Mouse (Mus musculus) G1E (cell line): ENCODE measurements at regions not wholly inside any gene's neighbourhood (a gene's known extent, or its start where the extent isn't known, plus 50 kb on each side); places are given as distances from the start of the nearest gene placed in this dataset.

Experiments
- CTCF ChIP-seq: IDR thresholded peaks from 2 replicates; pipeline ENCODE4 v1.5.1; 2012; ENCODE audit warnings: low read depth, low read length, inconsistent platforms, mixed read lengths
- POLR2AphosphoS5 ChIP-seq: IDR thresholded peaks from 2 replicates; pipeline ENCODE4 v1.6.1; 2012; ENCODE audit warnings: low read depth, low read length, inconsistent platforms; ENCODE audit not compliant: insufficient replicate concordance
- TAL1 ChIP-seq: conservative IDR thresholded peaks from 2 replicates; pipeline ENCODE4 v1.6.1; 2012; ENCODE audit warnings: low read depth, low read length, inconsistent platforms, mixed read lengths

GRCm38 (mm10) chr7:68864322-68865031 lies 115.4 kb upstream of the Arrdc4 start:
- no peak for TF ChIP-seq CTCF
- no peak for TF ChIP-seq POLR2AphosphoS5
- TF ChIP-seq TAL1 = no peak
